In genomic region chr12:110688921-110689320, GRCm38 (mm10) we compare ENCODE assay signal across 7 mouse cellular contexts. TPM values are rescaled to one million over a fixed set of nuclear protein-coding genes. Genes with fewer than 3 reads are reported as not detected.
"Had no signal": no experiment of that assay in that cellular context is flagged by ENCODE, and none has a peak within 500 bp of the region (broad histone marks: within the 10 kb centered on the region; RNA-seq: fewer than 3 reads in every experiment).

No protein-coding gene starts in this region.

RNA-seq across cellular contexts. Expression of gene 1700001K19Rik, which starts 6.5 kb away (rescaled TPM):
- polyA plus RNA-seq: limb, embryonic 12.5 days; liver, embryonic 12.5 days; liver, embryonic 15.5 days; lung, embryonic 15.5 days; midbrain, embryonic 14.5 days; midbrain, postnatal 0 days; stomach, postnatal 0 days had no signal
